Mouse (Mus musculus): Measurements from ENCODE around the gene Zfp59. TPM values are rescaled to one million over a fixed set of nuclear protein-coding genes. Genes with fewer than 3 reads are reported as not detected.

The Zfp59 gene
- polyA plus RNA-seq, 1 experiment from 2014 or later, result 13.9 TPM

Other genes starting within 250 kb of the Zfp59 start
- gene Akt2, start 247.1 kb upstream of the Zfp59 start, polyA plus RNA-seq (2014; fragmentation: Nextera tagmentation; extraction: Ambion mirVana), result 72.3 and 75.2 TPM in 2 replicates
- gene Ttc9b, start 184.7 kb upstream of the Zfp59 start, polyA plus RNA-seq (2014; fragmentation: Nextera tagmentation; extraction: Ambion mirVana), result 12.6 and 13.9 TPM in 2 replicates
- gene Map3k10, start 164.0 kb upstream of the Zfp59 start, polyA plus RNA-seq (2014; fragmentation: Nextera tagmentation; extraction: Ambion mirVana), result 10.3 and 12.5 TPM in 2 replicates
- gene Zfp607b, start 149.3 kb upstream of the Zfp59 start, polyA plus RNA-seq (2014; fragmentation: Nextera tagmentation; extraction: Ambion mirVana), result 7.8 and 10.3 TPM in 2 replicates
- 93.9 and 94.3 TPM in 2 replicates for gene Zfp60, start 107.2 kb upstream of the Zfp59 start, polyA plus RNA-seq (2014; fragmentation: Nextera tagmentation; extraction: Ambion mirVana)
- gene Zfp626, start 31.4 kb upstream of the Zfp59 start, polyA plus RNA-seq (2014; fragmentation: Nextera tagmentation; extraction: Ambion mirVana), result 3.1 and 3.3 TPM in 2 replicates
- 4.4 and 4.7 TPM in 2 replicates for gene Zfp607a, start 18.9 kb downstream of the Zfp59 start, polyA plus RNA-seq (2014; fragmentation: Nextera tagmentation; extraction: Ambion mirVana)
- 12.5 and 17.3 TPM in 2 replicates for gene Zfp974, start 90.9 kb downstream of the Zfp59 start, polyA plus RNA-seq (2014; fragmentation: Nextera tagmentation; extraction: Ambion mirVana)
- gene Zfp780b, start 140.6 kb downstream of the Zfp59 start, polyA plus RNA-seq (2014; fragmentation: Nextera tagmentation; extraction: Ambion mirVana), result 20.2 and 22.2 TPM in 2 replicates
- 8.4 and 8.9 TPM in 2 replicates for gene Zfp850, start 175.5 kb downstream of the Zfp59 start, polyA plus RNA-seq (2014; fragmentation: Nextera tagmentation; extraction: Ambion mirVana)
- 404 and 450 TPM in 2 replicates for gene Psmc4, start 211.5 kb downstream of the Zfp59 start, polyA plus RNA-seq (2014; fragmentation: Nextera tagmentation; extraction: Ambion mirVana)
- 0.25 and 0.33 TPM in 2 replicates for gene Fcgbp, start 232.6 kb downstream of the Zfp59 start, polyA plus RNA-seq (2014; fragmentation: Nextera tagmentation; extraction: Ambion mirVana)